Mouse (Mus musculus) neural tube, embryonic 12.5 days (tissue): ENCODE results near the gene Mmp20. TPM values are rescaled to one million over a fixed set of nuclear protein-coding genes. Genes with fewer than 3 reads are reported as not detected.

Experiments
- ATAC-seq: fragments of 200-750 bp; cut with Nextera tagmentation; 2 replicates; pipeline ENCODE4 v1.8.0; 2017; ENCODE audit warnings: low read depth, mild to moderate bottlenecking, moderate TSS enrichment, moderate library complexity; ENCODE audit not compliant: low FRiP score
- H3K27ac ChIP-seq: fragments of 300-500 bp; sonication (generic); 2 replicates; pipeline ENCODE4 v1.5.1; 2016
- H3K27me3 ChIP-seq: fragments of 300-500 bp; sonication (generic); replicated peaks from 2 replicates; pipeline ENCODE4 v1.6.1; 2016; ENCODE audit warnings: mild to moderate bottlenecking
- H3K36me3 ChIP-seq: fragments of 300-500 bp; sonication (generic); 2 replicates; pipeline ENCODE4 v1.6.1; 2016; ENCODE audit warnings: mild to moderate bottlenecking
- H3K4me1 ChIP-seq: fragments of 300-500 bp; sonication (generic); 2 replicates; pipeline ENCODE4 v1.6.1; 2016
- H3K4me2 ChIP-seq: fragments of 300-500 bp; sonication (generic); replicated peaks from 2 replicates; pipeline ENCODE4 v1.6.1; 2016; ENCODE audit warnings: mild to moderate bottlenecking
- H3K4me3 ChIP-seq: fragments of 300-500 bp; sonication (generic); 2 replicates; pipeline ENCODE4 v1.5.1; 2016
- H3K9ac ChIP-seq: fragments of 300-500 bp; sonication (generic); 2 replicates; pipeline ENCODE4 v1.6.1; 2016; ENCODE audit warnings: mild to moderate bottlenecking
- H3K9me3 ChIP-seq: fragments of 300-500 bp; sonication (generic); 2 replicates; pipeline ENCODE4 v1.6.1; 2016; ENCODE audit warnings: mild to moderate bottlenecking
- WGBS: fragments of 180-500 bp; shearing (Covaris S2); methylation state at CpG from one replicate; pipeline ENCODE4 v1.1.7; 2016; 5-methylcytosine and 5-hydroxymethylcytosine counted together
- polyA plus RNA-seq: library from polyadenylated mRNA; unstranded; fragments of >200 nt; fragmentation: Nextera tagmentation; extraction: Ambion mirVana; gene quantifications from 2 replicates; pipeline ENCODE4 v1.2.1, GENCODE M21; 2016

The Mmp20 gene
- polyA plus RNA-seq, 1 experiment from 2014 or later = not detected

GRCm38 (mm10) chr9:7652351-7653085 is 24.5 kb downstream of the Mmp20 start:
- Histone ChIP-seq H3K9me3 (no peaks in the 10 kb centered on the region), H3K4me2 (no peak overlapping the region), H3K4me1 (no peaks in the 10 kb centered on the region), H3K27me3 (no peaks in the 10 kb centered on the region), H3K4me3 (no peak overlapping the region), H3K9ac (no peak overlapping the region), H3K27ac (no peak overlapping the region), H3K36me3 (no peaks in the 10 kb centered on the region)
- ATAC-seq = no peak
- 90% methylated on average over 5 of the region's 5 CpGs for WGBS

GRCm38 (mm10) chr9:7657946-7658345 is 29.9 kb downstream of the Mmp20 start:
- Histone ChIP-seq H3K36me3 (no peaks in the 10 kb centered on the region), H3K9me3 (no peaks in the 10 kb centered on the region), H3K4me2 (no peak overlapping the region), H3K4me3 (no peak overlapping the region), H3K9ac (no peak overlapping the region), H3K4me1 (no peaks in the 10 kb centered on the region), H3K27ac (no peak overlapping the region), H3K27me3 (no peaks in the 10 kb centered on the region)
- 90% methylated on average over 4 of the region's 4 CpGs for WGBS
- no peak for ATAC-seq

GRCm38 (mm10) chr9:7659469-7660020 is 31.5 kb downstream of the Mmp20 start:
- Histone ChIP-seq H3K9me3 (no peaks in the 10 kb centered on the region), H3K36me3 (no peaks in the 10 kb centered on the region), H3K4me1 (no peaks in the 10 kb centered on the region), H3K4me3 (no peak overlapping the region), H3K9ac (no peak overlapping the region), H3K4me2 (no peak overlapping the region), H3K27ac (no peak overlapping the region), H3K27me3 (no peaks in the 10 kb centered on the region)
- 25% methylated on average over 6 of the region's 6 CpGs for WGBS
- ATAC-seq = peak; percentile 63; the same call in 1 of the 2 replicates

- ATAC-seq = no peak
- no peaks in the 10 kb centered on the region for H3K27me3 ChIP-seq
- WGBS = 98% methylated on average over 1 of the region's 1 CpGs
- H3K4me2 ChIP-seq = no peak overlapping the region
- no peak overlapping the region for H3K27ac ChIP-seq
- no peak overlapping the region for H3K4me3 ChIP-seq
- no peaks in the 10 kb centered on the region for H3K9me3 ChIP-seq
- no peaks in the 10 kb centered on the region for H3K36me3 ChIP-seq
- no peaks in the 10 kb centered on the region for H3K4me1 ChIP-seq
- H3K9ac ChIP-seq = no peak overlapping the region
Observed at GRCm38 (mm10) chr9:7661371-7661770, 33.3 kb downstream of the Mmp20 start.

GRCm38 (mm10) chr9:7669674-7670073 is 41.6 kb downstream of the Mmp20 start:
- no peak overlapping the region for H3K4me3 ChIP-seq
- no peaks in the 10 kb centered on the region for H3K4me1 ChIP-seq
- H3K27ac ChIP-seq = no peak overlapping the region
- H3K9ac ChIP-seq = no peak overlapping the region
- WGBS = 95% methylated on average over 1 of the region's 1 CpGs
- no peak for ATAC-seq
- H3K9me3 ChIP-seq = no peaks in the 10 kb centered on the region
- H3K4me2 ChIP-seq = no peak overlapping the region
- H3K36me3 ChIP-seq = no peaks in the 10 kb centered on the region
- H3K27me3 ChIP-seq = no peaks in the 10 kb centered on the region

GRCm38 (mm10) chr9:7672985-7673384 is 45.0 kb downstream of the Mmp20 start:
- H3K4me2 ChIP-seq = no peak overlapping the region
- 88% methylated on average over 9 of the region's 9 CpGs for WGBS

GRCm38 (mm10) chr9:7678154-7678837 is 50.3 kb downstream of the Mmp20 start:
- Histone ChIP-seq H3K4me1 (no peaks in the 10 kb centered on the region), H3K27me3 (no peaks in the 10 kb centered on the region), H3K36me3 (no peaks in the 10 kb centered on the region), H3K9me3 (no peaks in the 10 kb centered on the region), H3K27ac (no peak overlapping the region), H3K9ac (no peak overlapping the region), H3K4me2 (no peak overlapping the region), H3K4me3 (no peak overlapping the region)
- WGBS = 77% methylated on average over 2 of the region's 2 CpGs
- ATAC-seq = no peak

More at GRCm38 (mm10) chr9:7672985-7673384, 45.0 kb downstream of the Mmp20 start:
- no peaks in the 10 kb centered on the region for H3K36me3 ChIP-seq
- H3K4me1 ChIP-seq = no peaks in the 10 kb centered on the region
- H3K9ac ChIP-seq = no peak overlapping the region
- ATAC-seq = no peak
- no peak overlapping the region for H3K4me3 ChIP-seq
- no peaks in the 10 kb centered on the region for H3K27me3 ChIP-seq
- no peak overlapping the region for H3K27ac ChIP-seq
- H3K9me3 ChIP-seq = no peaks in the 10 kb centered on the region

GRCm38 (mm10) chr9:7682081-7682618 is 54.1 kb downstream of the Mmp20 start:
- 89% methylated on average over 9 of the region's 9 CpGs for WGBS
- Histone ChIP-seq H3K36me3 (no peaks in the 10 kb centered on the region), H3K4me2 (no peak overlapping the region), H3K4me1 (no peaks in the 10 kb centered on the region), H3K9ac (no peak overlapping the region), H3K27ac (no peak overlapping the region), H3K4me3 (no peak overlapping the region), H3K27me3 (no peaks in the 10 kb centered on the region), H3K9me3 (no peaks in the 10 kb centered on the region)
- no peak for ATAC-seq

GRCm38 (mm10) chr9:7686024-7686423 is 58.0 kb downstream of the Mmp20 start:
- 79% methylated on average over 2 of the region's 2 CpGs for WGBS

GRCm38 (mm10) chr9:7689799-7690198 is 61.8 kb downstream of the Mmp20 start:
- Histone ChIP-seq H3K9me3 (no peaks in the 10 kb centered on the region), H3K27me3 (no peaks in the 10 kb centered on the region), H3K27ac (no peak overlapping the region), H3K4me2 (no peak overlapping the region), H3K36me3 (no peaks in the 10 kb centered on the region), H3K4me1 (no peaks in the 10 kb centered on the region), H3K9ac (no peak overlapping the region), H3K4me3 (no peak overlapping the region)
- ATAC-seq = no peak
- WGBS = 66% methylated on average over 6 of the region's 6 CpGs

More at GRCm38 (mm10) chr9:7686024-7686423, 58.0 kb downstream of the Mmp20 start:
- H3K27ac ChIP-seq = no peak overlapping the region
- no peaks in the 10 kb centered on the region for H3K27me3 ChIP-seq
- ATAC-seq = no peak
- no peak overlapping the region for H3K4me3 ChIP-seq
- no peaks in the 10 kb centered on the region for H3K9me3 ChIP-seq
- H3K36me3 ChIP-seq = no peaks in the 10 kb centered on the region
- no peak overlapping the region for H3K4me2 ChIP-seq
- no peak overlapping the region for H3K9ac ChIP-seq
- H3K4me1 ChIP-seq = no peaks in the 10 kb centered on the region

- Histone ChIP-seq H3K27me3 (no peaks in the 10 kb centered on the region), H3K9ac (no peak within 1 kb of the TSS), H3K27ac (no peak within 1 kb of the TSS), H3K4me3 (no peak within 1 kb of the TSS), H3K4me1 (no peaks in the 10 kb centered on the region), H3K9me3 (no peaks in the 10 kb centered on the region), H3K4me2 (no peak within 1 kb of the TSS), H3K36me3 (no peaks in the 10 kb centered on the region)
- WGBS = 82% methylated on average over 1 of the region's 1 CpGs
- no peak for ATAC-seq
Observed at GRCm38 (mm10) chr9:7691790-7692189, 63.8 kb downstream of the Mmp20 start, which contains the start of gene Mmp7. TSS of gene Mmp7 (plus strand) at chr9:7692090.

- H3K36me3 ChIP-seq = no peaks in the 10 kb centered on the region
- H3K4me2 ChIP-seq = no peak overlapping the region
- no peaks in the 10 kb centered on the region for H3K4me1 ChIP-seq
- no peaks in the 10 kb centered on the region for H3K27me3 ChIP-seq
- H3K27ac ChIP-seq = no peak overlapping the region
- H3K9me3 ChIP-seq = no peaks in the 10 kb centered on the region
- H3K9ac ChIP-seq = no peak overlapping the region
- ATAC-seq = no peak
- WGBS = 86% methylated on average over 3 of the region's 3 CpGs
- no peak overlapping the region for H3K4me3 ChIP-seq
Observed at GRCm38 (mm10) chr9:7693961-7694360, 65.9 kb downstream of the Mmp20 start.
